Comparison of ENCODE assay signal across 8 mouse cellular contexts in genomic region chr12:85571312-85571711, GRCm38 (mm10). TPM values are rescaled to one million over a fixed set of nuclear protein-coding genes. Genes with fewer than 3 reads are reported as not detected.
A peak's percentile ranks its signal among the peaks of the same experiment; 100 is the strongest.
DNase-seq lines count a peak whose midpoint lies in the region; ATAC-seq and TF ChIP-seq lines count a peak whose summit lies in the region.

No protein-coding gene starts in this region.

- no peak overlapping the region for H3K4me2 ChIP-seq in liver, embryonic 12.5 days
- H3K4me2 ChIP-seq in myocyte (ENCODE audit: low read depth): peak overlapping the region; percentile 80

- WGBS in liver, embryonic 12.5 days (ENCODE audit: insufficient replicate concordance): 55% methylated on average over 11 of the region's 11 CpGs

- H3K9ac ChIP-seq in liver, embryonic 12.5 days: no peak overlapping the region

- no peaks in the 10 kb centered on the region for H3K36me3 ChIP-seq in liver, embryonic 12.5 days
- no peaks in the 10 kb centered on the region for H3K36me3 ChIP-seq in myocyte (ENCODE audit: control insufficient read depth, insufficient read depth)

- no peaks in the 10 kb centered on the region for H3K9me3 ChIP-seq in liver, embryonic 12.5 days (replicated peaks)

- H3K27ac ChIP-seq in liver, embryonic 12.5 days: no peak overlapping the region

- peaks cover 7% of the 10 kb centered on the region; the same call in 1 of the 2 replicates for H3K27me3 ChIP-seq in liver, embryonic 12.5 days (replicated peaks)
- H3K27me3 ChIP-seq in myocyte (ENCODE audit: control insufficient read depth, insufficient read depth, insufficient read length): no peaks in the 10 kb centered on the region

- TF ChIP-seq POLR2A in myocyte (IDR thresholded peaks at IDR 0.05; ENCODE audit: insufficient read length, low read depth): no peak

- no peaks in the 10 kb centered on the region for H3K4me1 ChIP-seq in liver, embryonic 12.5 days

- no peak overlapping the region for H3ac ChIP-seq in myocyte (ENCODE audit: control insufficient read depth, insufficient read length)

- no peaks in the 10 kb centered on the region for H3K79me2 ChIP-seq in myocyte (ENCODE audit: control insufficient read depth, insufficient read depth)

- peak; percentile 8 for DNase-seq in liver
- peak; percentile 25 for DNase-seq in adrenal gland, adult 8-10 months
- DNase-seq in frontal cortex, adult 2 months (ENCODE audit: extremely low spot score in 1 of 2, low spot score in 1 of 2): peak; percentile 41 to 75
- DNase-seq in induced T-regulatory cell, adult 2 months (ENCODE audit: low read depth): peak; percentile 30
- no peak for DNase-seq in spleen, postnatal 4 days (ENCODE audit: low spot score in 2 of 2)
- no peak for DNase-seq in kidney, adult 8-10 months

- no peak for ATAC-seq in liver, embryonic 12.5 days

- no peak overlapping the region for H3K4me3 ChIP-seq in liver, embryonic 12.5 days
- no peak overlapping the region for H3K4me3 ChIP-seq in myocyte

TF ChIP-seq in myocyte, 11 proteins besides CTCF, POLR2A, EP300 and RAD21:
- no peak for TF ChIP-seq USF1 (IDR thresholded peaks at IDR 0.05; ENCODE audit: low read depth)
- TF ChIP-seq TCF12 (IDR thresholded peaks at IDR 0.05; ENCODE audit: insufficient read depth, poor library complexity, severe bottlenecking): peak; percentile 58
- TF ChIP-seq TCF3 (IDR thresholded peaks at IDR 0.05; ENCODE audit: insufficient read length, low read depth): peak; percentile 66
- peak in 2 of 3 experiments; percentile 85 to 94 for TF ChIP-seq MYOD1 (IDR thresholded peaks at IDR 0.05; ENCODE audit: control insufficient read depth in 1 of 3, insufficient read length in 2 of 3, low read depth in 2 of 3)
- peak in 2 of 3 experiments; percentile 84 to 96 for TF ChIP-seq MYOG (IDR thresholded peaks at IDR 0.05; ENCODE audit: control insufficient read depth in 1 of 3, insufficient read depth in 1 of 3, insufficient read length in 2 of 3, low read depth in 2 of 3)
- TF ChIP-seq CEBPB (IDR thresholded peaks at IDR 0.05; ENCODE audit: insufficient read depth, poor library complexity, severe bottlenecking): peak; percentile 40; the same call in 1 of the 2 replicates
- TF ChIP-seq E2F4 (IDR thresholded peaks at IDR 0.05; ENCODE audit: insufficient read depth): no peak

RNA-seq across cellular contexts. Expression of gene Jdp2, which starts 27.5 kb away (rescaled TPM):
- polyA plus RNA-seq in liver, embryonic 12.5 days (2016; fragmentation: Nextera tagmentation; extraction: Ambion mirVana): 0.17 and 0.25 TPM in 2 replicates
- 10 to 100 TPM; 13.0 to 20.5 (median 15.2) TPM for total RNA-seq in adrenal gland, adult 8-10 months (2022)
- polyA plus RNA-seq in frontal cortex, adult 2 months (2012; rRNA removed): 45.8 and 51.8 TPM in 2 replicates
- 72.9 TPM for polyA plus RNA-seq in myocyte (2012; fragmentation: generic; extraction: Trizol)

Comparison
In these comparisons a context has a peak if more than half of its experiments do, and no peak if none do; other contexts are left out.
1. DNase-seq: peak in liver (single experiment), adrenal gland, adult 8-10 months (single experiment), frontal cortex, adult 2 months (2 of 2) and induced T-regulatory cell, adult 2 months (single experiment); none in spleen, postnatal 4 days (0 of 2) and kidney, adult 8-10 months (0 of 2).
2. RNA of gene Jdp2, which starts 27.5 kb away (polyA plus RNA-seq): 72.9 TPM in myocyte (single experiment) and 45.8 to 51.8 TPM in frontal cortex, adult 2 months; 0.17 to 0.25 TPM in liver, embryonic 12.5 days; every median in the first group is over 10 times any median in the second.